ENCODE assay signal across 12 mouse cellular contexts in the genomic region with DNA sequence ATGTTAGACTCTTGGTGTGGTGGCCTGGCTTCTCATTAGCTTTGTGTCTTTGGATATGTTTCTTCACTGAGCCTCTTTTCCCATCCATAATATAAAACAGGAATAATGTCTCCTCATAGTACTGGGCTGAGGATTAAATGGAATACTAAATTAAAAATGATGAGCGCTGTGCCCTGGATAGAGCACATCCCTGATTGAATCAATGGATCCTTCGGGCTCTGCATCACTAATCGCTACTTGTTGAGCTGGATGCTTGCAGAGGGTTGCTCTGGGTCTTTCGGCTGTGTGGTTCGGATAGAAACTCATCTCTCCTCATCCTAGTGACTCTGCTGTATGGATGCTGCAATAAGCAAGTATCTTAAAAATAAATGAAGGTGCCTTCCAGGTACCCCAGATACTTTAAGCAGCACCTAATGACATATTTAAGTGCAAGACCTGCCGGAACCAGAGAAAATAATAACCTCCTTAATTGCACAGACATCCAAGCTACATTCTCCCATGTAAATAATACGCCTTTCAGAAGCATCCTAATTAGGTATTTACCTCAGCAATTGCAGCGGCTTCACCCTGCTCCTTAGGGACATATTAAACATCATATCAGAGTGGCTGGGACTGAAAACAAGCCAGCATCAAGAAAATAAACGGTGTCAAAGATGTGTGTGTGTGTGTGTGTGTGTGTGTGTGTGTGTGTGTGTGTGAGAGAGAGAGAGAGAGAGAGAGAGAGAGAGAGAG. TPM values are rescaled to one million over a fixed set of nuclear protein-coding genes. Genes with fewer than 3 reads are reported as not detected.
"Had no signal": no experiment of that assay in that cellular context is flagged by ENCODE, and none has a peak within 500 bp of the region (broad histone marks: within the 10 kb centered on the region; RNA-seq: fewer than 3 reads in every experiment).

No protein-coding gene starts in this region.

- H3K36me3 ChIP-seq: limb, embryonic 13.5 days had no signal

- H3K27ac ChIP-seq: layer of hippocampus, adult 2 months; limb, embryonic 13.5 days; liver, embryonic 14.5 days; stomach, postnatal 0 days had no signal

- H3K27me3 ChIP-seq: limb, embryonic 13.5 days had no signal

- H3K4me2 ChIP-seq: limb, embryonic 13.5 days had no signal

- H3K9me3 ChIP-seq: limb, embryonic 13.5 days had no signal

- H3K9ac ChIP-seq: limb, embryonic 13.5 days; liver, embryonic 14.5 days had no signal

- DNase-seq: kidney, adult 18-20 months; kidney, postnatal 10 days; kidney, postnatal 4 days; left cerebral cortex, postnatal 4 days; lung, adult 18-20 months; thymus, postnatal 14 days had no signal

- H3K4me3 ChIP-seq: layer of hippocampus, adult 2 months; limb, embryonic 13.5 days had no signal

RNA-seq across cellular contexts. Expression of gene Slc24a4, which starts 56.5 kb away (rescaled TPM):
- polyA plus RNA-seq: kidney, embryonic 14.5 days; liver, adult 2 months had no signal
